Mouse (Mus musculus) gastrocnemius, postnatal 14 days (tissue): ENCODE measurements around the gene Cacna1i. TPM values are rescaled to one million over a fixed set of nuclear protein-coding genes. Genes with fewer than 3 reads are reported as not detected.

Experiments
- DNase-seq: peaks from one replicate; pipeline ENCODE4 v3.0.0; 2021; ENCODE audit warnings: mixed read lengths
- intact Hi-C: fragments of 180-260 bp; cut with DNase I; formaldehyde crosslinking; loops from one replicate; pipeline ENCODE4 v1.15.1; 2025; ENCODE audit warnings: low total_unique reads
- long read RNA-seq, 2 experiments: library from polyadenylated mRNA; stranded (forward); transcript quantifications; one replicate each; pipeline ENCODE4 v2.0.0; 2021
- total RNA-seq, 2 experiments: library from RNA; stranded (reverse); gene quantifications; 2 replicates each; pipeline ENCODE4 v1.2.3; 2021

Cacna1i gene
- total RNA-seq: under 1 TPM; 0.02 to 0.07 TPM
- long read RNA-seq, experiment 1: 0 reads
- long read RNA-seq, experiment 2: 0 reads

DNA sequence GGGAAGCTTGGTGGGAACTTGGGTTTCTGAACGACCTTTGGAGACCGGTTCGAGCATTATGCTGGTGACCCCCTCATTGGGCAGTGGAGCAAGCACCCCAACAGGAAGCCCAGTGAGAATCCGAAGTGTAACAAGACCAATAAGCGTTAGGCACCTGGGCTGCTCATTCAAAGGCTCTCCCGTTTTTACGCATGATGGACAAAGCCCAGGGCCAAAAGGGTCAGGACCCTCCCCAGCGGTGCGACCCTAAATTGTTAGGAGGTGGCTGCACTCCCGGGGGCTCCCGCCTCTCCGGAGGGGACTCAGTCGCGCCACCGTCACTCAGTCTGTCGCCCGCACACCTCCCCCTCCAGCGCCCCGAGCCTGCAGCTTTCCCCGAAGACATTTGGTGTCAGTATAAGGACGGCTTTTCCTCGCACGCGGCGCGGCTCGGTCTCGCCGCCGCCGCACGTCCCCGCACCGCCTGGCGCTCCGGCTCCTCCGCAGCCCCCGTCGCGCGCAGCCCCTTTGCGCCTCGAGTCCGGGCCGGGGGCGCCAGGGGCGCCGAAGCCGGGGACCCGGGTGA, at the start of gene Cacna1i:
Gene Cacna1i, plus strand, starts transcription at position 388 of the 565 bp plus-strand sequence.
- intact Hi-C loops: no loop called here
- DNase-seq: no peak

DNA sequence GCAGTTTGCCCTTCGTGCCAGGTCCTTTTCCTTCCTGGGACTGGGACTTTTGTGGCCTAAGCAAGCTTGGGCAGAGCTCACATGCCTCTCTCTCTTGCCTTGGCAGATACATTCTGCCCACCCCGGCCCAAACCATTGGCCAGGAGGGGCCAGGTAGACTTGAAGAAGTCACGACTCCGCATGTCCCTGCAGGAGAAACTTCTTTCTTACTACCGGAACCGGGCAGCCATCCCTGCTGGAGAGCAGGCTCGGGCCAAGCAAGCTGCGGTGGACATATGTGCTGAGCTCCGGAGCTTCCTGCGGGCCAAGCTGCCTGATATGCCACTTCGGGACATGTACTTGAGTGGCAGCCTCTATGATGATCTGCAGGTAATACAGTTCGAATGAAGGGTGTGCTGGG, 38.9 kb upstream of the Cacna1i start:
- intact Hi-C loops: no loop called here
- no peak for DNase-seq

DNA sequence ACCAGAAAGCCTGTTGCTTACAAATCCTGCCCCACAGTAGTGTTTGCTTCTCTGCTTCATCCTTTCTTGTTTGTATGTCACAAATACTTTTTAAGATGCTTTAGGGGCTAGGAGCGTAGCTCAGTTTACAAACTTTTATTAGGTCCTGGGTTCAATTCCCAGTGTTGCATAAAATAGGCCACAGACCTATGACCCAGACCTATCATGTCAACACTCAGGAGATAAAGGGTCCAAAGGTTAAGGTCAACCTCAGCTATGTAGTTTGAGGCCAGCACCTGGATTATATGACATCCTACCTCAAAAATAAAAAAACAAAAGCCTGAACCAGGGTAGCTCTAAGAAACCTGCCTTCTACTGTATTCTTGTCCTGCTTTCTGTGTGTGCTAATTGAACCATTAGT, 38.4 kb upstream of the Cacna1i start:
- no peak for DNase-seq
- intact Hi-C loops: no loop called here

DNA sequence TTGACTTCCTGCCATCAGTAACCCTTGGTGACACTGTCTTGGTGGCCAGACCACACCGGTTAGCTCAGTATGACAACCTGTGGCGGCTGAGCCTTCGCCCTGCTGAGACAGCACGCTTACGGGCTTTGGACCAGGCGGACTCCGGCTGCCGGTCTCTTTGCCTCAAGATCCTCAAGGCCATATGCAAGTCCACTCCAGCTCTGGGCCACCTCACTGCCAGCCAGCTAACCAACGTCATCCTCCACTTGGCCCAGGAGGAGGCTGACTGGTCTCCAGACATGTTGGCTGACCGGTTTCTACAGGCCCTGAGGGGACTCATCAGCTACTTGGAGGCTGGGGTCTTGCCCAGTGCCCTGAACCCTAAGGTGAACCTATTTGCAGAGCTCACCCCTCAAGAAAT, 37.4 kb upstream of the Cacna1i start:
- no peak for DNase-seq
- intact Hi-C loops: no loop called here

DNA sequence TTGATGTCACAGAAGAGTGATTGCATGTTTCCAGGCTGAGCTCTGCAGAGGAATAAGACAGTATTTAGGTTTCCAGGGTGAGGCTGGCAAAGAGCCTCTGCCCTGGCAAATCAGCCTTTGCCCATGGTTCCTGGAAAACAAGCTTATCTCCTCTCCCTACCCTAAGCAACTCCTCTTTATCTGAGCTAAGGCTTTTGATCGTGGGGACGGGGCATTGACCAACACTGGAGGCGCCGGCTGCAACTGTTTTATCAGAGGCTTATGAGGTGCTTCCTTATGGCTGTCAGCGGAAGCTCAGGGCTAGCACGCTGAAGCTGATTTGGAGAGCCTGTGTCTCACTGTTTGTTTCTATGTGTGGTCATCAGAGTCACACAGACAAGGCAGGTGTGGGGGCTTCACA, 36.5 kb upstream of the Cacna1i start:
- intact Hi-C loops: no loop called here
- no peak for DNase-seq

DNA sequence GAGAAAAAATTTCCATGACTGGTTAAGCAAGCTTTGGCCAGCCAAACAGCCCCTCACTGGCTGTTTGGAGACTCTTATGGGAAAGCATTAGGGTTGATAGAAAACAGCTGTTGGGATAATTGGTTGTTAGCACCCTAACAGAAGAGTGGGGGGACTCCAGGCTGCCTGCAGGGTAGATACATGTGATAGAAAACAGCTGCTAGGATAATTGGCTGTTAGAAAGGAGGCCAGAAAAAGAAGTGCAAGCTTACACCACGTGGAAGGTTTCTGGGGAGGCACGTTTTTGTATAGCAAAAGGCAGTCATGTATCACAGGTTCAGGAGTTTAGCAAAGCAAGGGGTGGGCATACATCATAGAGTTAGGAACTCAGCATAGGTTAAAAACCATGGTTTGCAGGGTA, 33.5 kb upstream of the Cacna1i start:
- no peak for DNase-seq
- intact Hi-C loops: no loop called here

DNA sequence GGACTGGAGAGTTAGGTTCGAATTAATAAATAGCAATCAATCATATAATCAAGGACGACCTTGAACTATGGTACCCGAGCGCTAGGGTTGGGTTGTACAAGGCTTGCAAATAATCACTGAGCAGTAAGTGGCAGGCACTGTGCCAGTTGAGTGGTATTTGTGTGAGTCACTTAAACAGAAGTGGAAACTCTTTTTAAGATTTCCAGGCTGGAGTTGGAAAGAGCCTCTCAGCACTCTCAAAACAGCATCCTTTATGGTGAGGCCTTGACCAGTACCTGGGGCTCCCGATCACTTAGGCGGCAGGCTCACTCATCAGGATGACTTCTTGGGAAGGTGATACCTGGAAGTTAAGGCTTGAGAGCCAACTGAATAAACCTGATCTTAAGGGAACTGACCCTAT, 32.8 kb upstream of the Cacna1i start:
- intact Hi-C loops: no loop called here
- DNase-seq: peak; percentile 51

DNA sequence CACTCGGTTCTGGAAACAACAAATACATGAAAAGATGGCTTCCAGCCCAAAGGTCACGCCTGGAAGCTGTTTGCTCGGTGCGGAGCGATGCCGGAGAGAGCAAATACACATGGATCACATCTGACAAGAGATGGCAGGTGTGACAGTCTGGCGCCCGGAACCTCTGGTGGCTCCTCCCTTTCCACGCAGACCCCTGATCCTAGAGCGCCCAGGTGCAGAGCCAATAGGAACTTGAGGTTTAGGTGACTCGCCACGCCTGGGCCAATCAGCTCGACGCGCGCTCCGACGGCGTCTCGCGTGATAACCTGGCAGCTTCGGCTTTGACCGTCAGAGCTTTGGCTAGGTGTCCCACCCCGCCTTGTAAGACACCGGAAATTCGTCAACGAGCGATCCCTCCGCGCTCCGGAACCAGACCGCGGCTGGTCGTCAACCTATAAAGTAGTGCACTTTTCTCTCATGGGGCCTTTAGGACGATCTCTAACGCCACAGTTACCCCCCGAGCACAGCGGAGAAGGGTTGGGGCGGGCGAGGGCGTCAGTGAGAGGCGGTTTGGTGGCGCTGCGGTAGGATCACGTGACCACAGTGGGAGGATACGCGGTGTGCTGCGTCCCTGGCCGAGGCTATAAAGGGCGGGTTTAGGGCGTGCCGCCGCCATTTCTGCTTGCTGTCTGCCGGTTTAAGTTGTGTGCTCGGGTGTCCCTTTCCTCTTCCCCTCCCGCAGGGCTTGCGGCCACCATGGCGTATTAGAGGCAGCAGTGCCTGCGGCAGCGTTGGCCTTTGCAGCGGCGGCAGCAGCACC, 32.0 kb upstream of the Cacna1i start, which contains the start of gene Atf4:
Gene Atf4, plus strand, starts transcription at position 338 of the 799 bp plus-strand sequence.
- peak; percentile 98 for DNase-seq
- intact Hi-C loops: no loop called here

DNA sequence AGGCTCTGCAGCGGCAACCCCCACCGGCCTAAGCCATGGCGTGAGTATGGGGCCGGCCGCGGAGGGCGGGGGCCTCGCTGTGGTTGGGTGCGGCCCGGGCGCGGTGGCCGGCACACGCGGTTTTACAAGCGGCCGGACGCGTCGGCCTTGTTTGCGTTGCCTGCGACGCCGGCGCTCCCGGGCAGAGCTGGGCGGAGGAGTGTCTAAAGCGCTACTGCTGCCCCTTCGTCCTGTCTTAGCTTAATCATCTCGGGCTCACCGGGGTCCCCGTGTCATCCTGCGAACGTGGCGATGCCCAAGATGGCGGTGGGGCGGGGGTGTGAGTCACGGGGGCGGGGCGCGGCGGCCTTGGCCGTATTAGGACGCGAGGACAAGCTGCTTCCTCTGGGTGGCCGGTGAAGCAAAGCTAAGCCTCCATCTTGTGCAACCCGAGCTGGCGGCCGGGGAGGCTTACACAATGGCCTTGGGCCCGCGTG, 31.4 kb upstream of the Cacna1i start:
- intact Hi-C loops: no loop called here

DNA sequence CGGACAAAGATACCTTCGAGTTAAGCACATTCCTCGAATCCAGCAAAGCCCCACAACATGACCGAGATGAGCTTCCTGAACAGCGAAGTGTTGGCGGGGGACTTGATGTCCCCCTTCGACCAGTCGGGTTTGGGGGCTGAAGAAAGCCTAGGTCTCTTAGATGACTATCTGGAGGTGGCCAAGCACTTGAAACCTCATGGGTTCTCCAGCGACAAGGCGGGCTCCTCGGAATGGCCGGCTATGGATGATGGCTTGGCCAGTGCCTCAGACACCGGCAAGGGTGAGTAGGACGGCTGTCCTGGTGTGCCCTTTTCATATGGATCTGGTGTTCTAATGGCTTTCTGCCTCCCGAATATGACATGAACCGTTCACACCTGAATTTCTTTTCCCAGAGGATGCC, 30.8 kb upstream of the Cacna1i start:
- intact Hi-C loops: no loop called here
- DNase-seq: no peak

More for the DNA sequence above, 31.4 kb upstream of the Cacna1i start:
- peak; percentile 91 for DNase-seq

DNA sequence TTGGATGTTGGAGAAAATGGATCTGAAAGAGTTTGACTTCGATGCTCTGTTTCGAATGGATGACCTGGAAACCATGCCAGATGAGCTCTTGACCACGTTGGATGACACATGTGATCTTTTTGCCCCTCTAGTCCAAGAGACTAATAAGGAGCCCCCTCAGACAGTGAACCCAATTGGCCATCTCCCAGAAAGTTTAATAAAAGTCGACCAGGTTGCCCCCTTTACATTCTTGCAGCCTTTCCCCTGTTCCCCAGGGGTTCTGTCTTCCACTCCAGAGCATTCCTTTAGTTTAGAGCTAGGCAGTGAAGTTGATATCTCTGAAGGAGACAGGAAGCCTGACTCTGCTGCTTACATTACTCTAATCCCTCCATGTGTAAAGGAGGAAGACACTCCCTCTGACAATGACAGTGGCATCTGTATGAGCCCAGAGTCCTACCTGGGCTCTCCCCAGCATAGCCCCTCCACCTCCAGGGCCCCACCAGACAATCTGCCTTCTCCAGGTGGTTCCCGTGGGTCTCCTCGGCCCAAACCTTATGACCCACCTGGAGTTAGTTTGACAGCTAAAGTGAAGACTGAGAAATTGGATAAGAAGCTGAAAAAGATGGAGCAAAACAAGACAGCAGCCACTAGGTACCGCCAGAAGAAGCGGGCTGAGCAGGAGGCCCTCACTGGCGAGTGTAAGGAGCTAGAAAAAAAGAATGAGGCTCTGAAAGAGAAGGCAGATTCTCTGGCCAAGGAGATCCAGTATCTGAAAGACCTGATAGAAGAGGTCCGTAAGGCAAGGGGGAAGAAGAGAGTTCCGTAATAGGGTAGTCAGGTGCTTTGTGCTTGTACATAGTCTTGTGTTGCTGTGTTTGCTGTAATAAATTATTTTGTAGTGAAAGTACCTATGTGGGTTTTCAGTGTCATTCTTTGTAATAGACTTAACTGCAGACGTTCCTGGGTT, 30.1 kb upstream of the Cacna1i start:
- intact Hi-C loops: no loop called here
- DNase-seq: no peak

DNA sequence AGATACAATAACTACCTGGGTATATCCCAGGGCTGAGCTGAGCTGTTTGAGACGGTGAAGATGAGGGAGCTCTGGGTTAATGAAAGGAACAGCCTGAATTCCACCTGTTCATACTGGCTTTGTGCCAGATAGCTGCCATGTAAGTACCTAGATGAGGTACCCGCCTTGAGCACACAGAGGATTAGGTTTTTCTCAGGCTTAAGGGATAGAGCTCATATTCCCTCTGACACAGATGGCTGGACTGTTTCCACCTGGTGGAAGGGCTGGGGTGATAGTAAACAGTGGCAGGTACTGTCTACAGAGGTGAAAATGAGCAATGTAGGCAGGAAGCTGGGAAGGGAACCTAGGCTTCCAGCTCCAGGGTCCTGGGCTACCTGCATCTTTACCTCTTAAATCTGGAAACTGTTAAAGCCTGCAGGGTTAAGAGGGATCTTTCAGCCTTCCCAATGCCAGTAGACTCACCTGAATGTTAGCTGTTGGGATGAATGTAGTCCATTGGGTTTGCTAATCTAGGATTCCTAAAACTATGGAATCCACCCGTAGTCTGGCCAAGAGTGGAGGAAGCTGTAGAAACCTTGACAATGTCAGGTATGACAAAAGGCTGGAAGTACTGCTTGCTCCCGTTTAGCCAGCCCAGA, 29.3 kb upstream of the Cacna1i start:
- DNase-seq: peak; percentile 50
- intact Hi-C loops: no loop called here

DNA sequence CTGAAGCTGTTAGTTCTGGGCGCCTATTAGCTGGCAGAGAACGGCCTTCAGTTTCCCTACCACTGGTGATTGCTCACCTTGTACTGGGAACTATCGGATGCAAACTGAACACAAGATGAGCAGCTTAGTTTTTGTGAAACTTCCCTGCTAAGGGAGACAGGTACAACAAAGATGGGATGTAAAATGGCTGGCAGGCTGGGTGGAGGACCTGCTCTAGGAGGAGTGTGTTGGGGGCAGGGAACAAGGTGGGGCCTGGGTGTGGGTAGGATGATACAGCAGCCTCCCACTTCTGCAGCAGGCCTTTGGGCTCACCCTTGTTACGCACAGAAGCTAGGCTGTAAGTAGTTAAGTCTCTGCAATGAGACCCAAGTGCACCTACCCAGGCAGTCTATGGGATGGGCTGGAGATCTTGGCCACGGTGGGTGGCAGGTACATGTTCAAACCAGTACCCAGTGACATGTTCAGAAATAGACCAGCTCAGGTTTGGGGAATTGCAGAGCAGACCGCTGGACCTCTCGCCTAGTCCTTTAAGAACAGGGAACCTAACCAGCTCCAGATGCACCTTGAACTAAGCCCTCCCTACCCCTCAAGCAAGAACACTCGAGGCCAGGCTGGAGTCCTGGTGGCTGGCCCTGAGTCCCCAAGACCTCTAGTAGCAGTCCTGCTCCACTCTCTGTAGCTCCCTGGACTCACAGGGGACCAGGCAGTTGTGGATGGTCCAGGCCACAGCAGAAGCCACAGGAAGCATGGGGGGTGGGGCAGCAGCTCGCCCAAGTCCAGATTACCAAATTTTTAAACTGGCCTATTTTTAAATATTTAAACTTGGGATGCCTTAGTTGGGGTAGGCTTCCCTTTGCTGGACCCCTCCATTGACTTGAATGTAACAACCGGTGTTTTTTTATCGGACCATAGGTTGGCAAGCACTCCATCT, 28.5 kb upstream of the Cacna1i start:
- intact Hi-C loops: no loop called here
- peak; percentile 30 for DNase-seq

DNA sequence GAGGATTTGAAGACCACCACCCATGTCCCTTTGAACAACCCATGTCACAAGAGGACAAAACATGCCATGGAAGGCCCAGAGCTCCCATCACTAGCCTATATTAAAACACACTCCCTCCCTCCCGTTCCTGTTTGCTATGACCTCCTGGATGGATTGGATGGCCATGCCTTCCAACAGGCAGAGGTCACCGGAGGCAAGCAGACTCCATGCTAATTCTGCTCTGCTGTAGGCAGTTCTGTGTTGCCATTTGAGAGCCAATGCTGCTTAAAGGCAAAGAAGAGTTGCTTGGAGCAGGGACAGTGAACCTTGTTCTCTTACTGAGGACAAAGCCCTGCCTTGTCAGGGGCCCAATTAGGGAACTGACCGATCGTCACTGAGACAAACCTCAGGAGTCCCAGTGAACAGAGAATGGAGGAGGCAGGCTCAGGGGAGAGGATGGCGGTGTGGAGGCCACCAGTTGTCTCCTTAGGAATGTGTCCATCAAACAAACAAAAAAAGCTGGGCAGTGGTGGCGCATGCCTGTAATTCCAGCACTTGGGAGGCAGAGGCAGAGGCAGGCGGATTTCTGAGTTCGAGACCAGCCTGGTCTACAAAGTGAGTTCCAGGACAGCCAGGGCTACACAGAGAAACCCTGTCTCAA, 27.5 kb upstream of the Cacna1i start:
- DNase-seq: no peak
- intact Hi-C loops: loop anchor here (5.0 kb wide), 1 partner anchor 32 kb away; no protein-coding TSS in a partner anchor

DNA sequence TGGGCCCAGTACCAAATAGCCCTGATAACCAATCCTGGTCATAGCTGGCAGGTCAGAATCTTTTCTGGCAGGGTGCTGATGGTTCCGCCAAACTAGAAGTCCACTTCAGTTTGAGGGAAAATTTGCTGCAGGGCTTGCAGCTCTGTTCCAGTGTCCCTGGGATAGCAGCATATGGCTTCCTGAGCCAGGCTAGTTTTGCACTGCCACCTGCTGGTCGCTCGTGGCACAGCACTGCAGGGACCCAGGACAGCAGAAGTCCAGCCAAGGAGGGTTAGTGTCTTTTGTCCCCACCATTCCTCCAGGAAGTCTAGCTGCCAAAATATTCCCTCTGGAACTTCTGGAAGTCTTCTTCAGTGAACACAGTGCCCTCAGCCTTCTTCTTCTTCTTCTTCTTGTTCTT, 26.4 kb upstream of the Cacna1i start:
- peak; percentile 81 for DNase-seq
- intact Hi-C loops: loop anchor here (5.0 kb wide), 1 partner anchor 33 kb away; no protein-coding TSS in a partner anchor

DNA sequence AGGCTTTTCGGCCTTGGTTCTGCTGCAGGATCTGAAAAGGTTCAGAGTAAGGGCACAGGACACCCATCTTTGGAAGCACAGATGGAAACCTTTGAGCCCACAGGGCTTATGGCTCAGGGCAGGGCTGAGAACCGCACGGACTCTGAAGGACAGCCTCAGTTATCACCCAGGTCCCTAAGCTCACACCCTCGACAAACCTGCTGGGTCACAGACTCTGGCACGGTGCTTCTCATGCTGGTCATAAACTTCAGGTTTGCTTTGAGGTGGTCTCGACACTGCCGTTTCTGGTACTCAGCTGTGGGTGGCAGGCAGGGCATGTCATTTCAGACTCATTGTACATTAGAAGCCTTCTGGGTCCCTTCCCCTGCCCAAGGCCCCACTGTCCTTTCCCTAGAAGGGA, 25.9 kb upstream of the Cacna1i start:
- intact Hi-C loops: loop anchor here (5.0 kb wide), 1 partner anchor 34 kb away; no protein-coding TSS in a partner anchor
- DNase-seq: no peak
